Mouse (Mus musculus): ENCODE measurements around the gene Cdh4.

GRCm38 (mm10) chr2:179811086-179811485, 368.9 kb downstream of the Cdh4 start:
- no peak for TF ChIP-seq ZC3H11A (IDR thresholded peaks at IDR 0.05; ENCODE audit: borderline replicate concordance, low read depth, low read length)
- no peak for TF ChIP-seq ZNF384 (IDR thresholded peaks at IDR 0.05; ENCODE audit: low read depth, low read length)
- TF ChIP-seq MAFK (IDR thresholded peaks at IDR 0.05; ENCODE audit: insufficient read depth, low read depth, low read length): no peak
